Mouse (Mus musculus): ENCODE results near the gene Crlf1. TPM values are rescaled to one million over a fixed set of nuclear protein-coding genes. Genes with fewer than 3 reads are reported as not detected.
A peak's percentile ranks its signal among the peaks of the same experiment; 100 is the strongest.

The Crlf1 gene
- 6.3 and 6.9 TPM in 2 replicates for polyA plus RNA-seq (2014; fragmentation: Nextera tagmentation; extraction: Ambion mirVana)

GRCm38 (mm10) chr8:70492664-70493640, at the start of gene Crlf1:
Crlf1 (plus strand) TSS chr8:70493158.
- no peak within 1 kb of the TSS for H3K27ac ChIP-seq
- H3K4me1 ChIP-seq (replicated peaks; ENCODE audit: control insufficient read depth, insufficient read depth, low read length) = peaks cover 30% of the 10 kb centered on the region
- ATAC-seq (ENCODE audit: low FRiP score) (no peak), DNase-seq (ENCODE audit: low spot score) (no peak)
- peak within 1 kb of the TSS; percentile 52 for H3K4me2 ChIP-seq (replicated peaks)
- H3K4me3 ChIP-seq (replicated peaks; ENCODE audit: low read length) = peak within 1 kb of the TSS; percentile 30
- under 1% methylated on average over 80 of the region's 93 CpGs for WGBS
- H3K27me3 ChIP-seq (ENCODE audit: control insufficient read depth, insufficient read depth, low read length) = peaks cover 98% of the 10 kb centered on the region
- H3K9ac ChIP-seq = peak within 1 kb of the TSS; percentile 39
- no peaks in the 10 kb centered on the region for H3K9me3 ChIP-seq (ENCODE audit: control insufficient read depth, low read length)
- no peaks in the 10 kb centered on the region for H3K36me3 ChIP-seq (replicated peaks; ENCODE audit: control insufficient read depth, insufficient read depth)

GRCm38 (mm10) chr8:70443326-70443725, 49.6 kb upstream of the Crlf1 start:
- DNase-seq (ENCODE audit: low spot score) (no peak), ATAC-seq (ENCODE audit: low FRiP score) (no peak)
- H3K36me3 ChIP-seq (replicated peaks; ENCODE audit: control insufficient read depth, insufficient read depth) = no peaks in the 10 kb centered on the region
- H3K9me3 ChIP-seq (ENCODE audit: control insufficient read depth, low read length) = no peaks in the 10 kb centered on the region
- no peak overlapping the region for H3K27ac ChIP-seq
- H3K4me2 ChIP-seq (replicated peaks) = no peak overlapping the region
- 89% methylated on average over 4 of the region's 4 CpGs for WGBS
- H3K9ac ChIP-seq = no peak overlapping the region
- H3K4me1 ChIP-seq (replicated peaks; ENCODE audit: control insufficient read depth, insufficient read depth, low read length) = peaks cover 11% of the 10 kb centered on the region
- no peaks in the 10 kb centered on the region for H3K27me3 ChIP-seq (ENCODE audit: control insufficient read depth, insufficient read depth, low read length)
- no peak overlapping the region for H3K4me3 ChIP-seq (replicated peaks; ENCODE audit: low read length)

- Histone ChIP-seq H3K9ac (no peak overlapping the region), H3K27me3 (ENCODE audit: control insufficient read depth, insufficient read depth, low read length) (no peaks in the 10 kb centered on the region), H3K36me3 (replicated peaks; ENCODE audit: control insufficient read depth, insufficient read depth) (peaks cover 10% of the 10 kb centered on the region), H3K9me3 (ENCODE audit: control insufficient read depth, low read length) (no peaks in the 10 kb centered on the region), H3K4me3 (replicated peaks; ENCODE audit: low read length) (no peak overlapping the region), H3K4me2 (replicated peaks) (no peak overlapping the region), H3K4me1 (replicated peaks; ENCODE audit: control insufficient read depth, insufficient read depth, low read length) (no peaks in the 10 kb centered on the region), H3K27ac (no peak overlapping the region)
- 64% methylated on average over 1 of the region's 1 CpGs for WGBS
- DNase-seq (ENCODE audit: low spot score) = no peak
- ATAC-seq (ENCODE audit: low FRiP score) = no peak
Measured at GRCm38 (mm10) chr8:70445988-70446387, 47.0 kb upstream of the Crlf1 start.

- DNase-seq (ENCODE audit: low spot score) = peak; percentile 67
- H3K4me2 ChIP-seq (replicated peaks) = no peak overlapping the region
- ATAC-seq (ENCODE audit: low FRiP score) = peak; percentile 74
- H3K36me3 ChIP-seq (replicated peaks; ENCODE audit: control insufficient read depth, insufficient read depth) = peaks cover 28% of the 10 kb centered on the region
- H3K27ac ChIP-seq = no peak overlapping the region
- H3K27me3 ChIP-seq (ENCODE audit: control insufficient read depth, insufficient read depth, low read length) = no peaks in the 10 kb centered on the region
- no peak overlapping the region for H3K4me3 ChIP-seq (replicated peaks; ENCODE audit: low read length)
- H3K4me1 ChIP-seq (replicated peaks; ENCODE audit: control insufficient read depth, insufficient read depth, low read length) = no peaks in the 10 kb centered on the region
- H3K9me3 ChIP-seq (ENCODE audit: control insufficient read depth, low read length) = no peaks in the 10 kb centered on the region
- 63% methylated on average over 19 of the region's 19 CpGs for WGBS
- no peak overlapping the region for H3K9ac ChIP-seq
Measured at GRCm38 (mm10) chr8:70447639-70448420, 45.1 kb upstream of the Crlf1 start.

- 65% methylated on average over 52 of the region's 52 CpGs for WGBS
- ATAC-seq (ENCODE audit: low FRiP score) (no peak), DNase-seq (ENCODE audit: low spot score) (no peak)
Measured at GRCm38 (mm10) chr8:70452196-70452966, 40.6 kb upstream of the Crlf1 start.

GRCm38 (mm10) chr8:70453852-70454251, 39.1 kb upstream of the Crlf1 start:
- 89% methylated on average over 5 of the region's 5 CpGs for WGBS
- DNase-seq (ENCODE audit: low spot score) (no peak), ATAC-seq (ENCODE audit: low FRiP score) (no peak)
- H3K9ac ChIP-seq = no peak overlapping the region
- no peak overlapping the region for H3K4me2 ChIP-seq (replicated peaks)
- no peaks in the 10 kb centered on the region for H3K27me3 ChIP-seq (ENCODE audit: control insufficient read depth, insufficient read depth, low read length)
- H3K4me3 ChIP-seq (replicated peaks; ENCODE audit: low read length) = no peak overlapping the region
- H3K27ac ChIP-seq = no peak overlapping the region
- no peaks in the 10 kb centered on the region for H3K4me1 ChIP-seq (replicated peaks; ENCODE audit: control insufficient read depth, insufficient read depth, low read length)
- peaks cover 29% of the 10 kb centered on the region for H3K36me3 ChIP-seq (replicated peaks; ENCODE audit: control insufficient read depth, insufficient read depth)
- no peaks in the 10 kb centered on the region for H3K9me3 ChIP-seq (ENCODE audit: control insufficient read depth, low read length)

More at GRCm38 (mm10) chr8:70452196-70452966, 40.6 kb upstream of the Crlf1 start:
- Histone ChIP-seq H3K9me3 (ENCODE audit: control insufficient read depth, low read length) (no peaks in the 10 kb centered on the region), H3K4me3 (replicated peaks; ENCODE audit: low read length) (no peak overlapping the region), H3K4me2 (replicated peaks) (no peak overlapping the region), H3K36me3 (replicated peaks; ENCODE audit: control insufficient read depth, insufficient read depth) (peaks cover 29% of the 10 kb centered on the region), H3K27ac (no peak overlapping the region), H3K4me1 (replicated peaks; ENCODE audit: control insufficient read depth, insufficient read depth, low read length) (no peaks in the 10 kb centered on the region), H3K9ac (no peak overlapping the region), H3K27me3 (ENCODE audit: control insufficient read depth, insufficient read depth, low read length) (no peaks in the 10 kb centered on the region)

GRCm38 (mm10) chr8:70456996-70457395, 36.0 kb upstream of the Crlf1 start:
- no peak overlapping the region for H3K27ac ChIP-seq
- ATAC-seq (ENCODE audit: low FRiP score) (no peak), DNase-seq (ENCODE audit: low spot score) (no peak)
- H3K4me2 ChIP-seq (replicated peaks) = no peak overlapping the region
- no peaks in the 10 kb centered on the region for H3K27me3 ChIP-seq (ENCODE audit: control insufficient read depth, insufficient read depth, low read length)
- H3K9me3 ChIP-seq (ENCODE audit: control insufficient read depth, low read length) = no peaks in the 10 kb centered on the region
- H3K4me3 ChIP-seq (replicated peaks; ENCODE audit: low read length) = no peak overlapping the region
- peaks cover 10% of the 10 kb centered on the region for H3K36me3 ChIP-seq (replicated peaks; ENCODE audit: control insufficient read depth, insufficient read depth)
- WGBS = 100% methylated on average over 1 of the region's 1 CpGs
- H3K4me1 ChIP-seq (replicated peaks; ENCODE audit: control insufficient read depth, insufficient read depth, low read length) = no peaks in the 10 kb centered on the region
- H3K9ac ChIP-seq = no peak overlapping the region

- no peaks in the 10 kb centered on the region for H3K4me1 ChIP-seq (replicated peaks; ENCODE audit: control insufficient read depth, insufficient read depth, low read length)
- no peak for DNase-seq (ENCODE audit: low spot score)
- no peak overlapping the region for H3K4me3 ChIP-seq (replicated peaks; ENCODE audit: low read length)
- 0 out of 2 replicates have a peak, but pooled peaks cover under 1% of the 10 kb centered on the region for H3K36me3 ChIP-seq (replicated peaks; ENCODE audit: control insufficient read depth, insufficient read depth)
- no peaks in the 10 kb centered on the region for H3K27me3 ChIP-seq (ENCODE audit: control insufficient read depth, insufficient read depth, low read length)
- no peak for ATAC-seq (ENCODE audit: low FRiP score)
- H3K4me2 ChIP-seq (replicated peaks) = no peak overlapping the region
- 93% methylated on average over 6 of the region's 6 CpGs for whole genome bisulfite sequencing
- H3K27ac ChIP-seq = no peak overlapping the region
- no peaks in the 10 kb centered on the region for H3K9me3 ChIP-seq (ENCODE audit: control insufficient read depth, low read length)
- H3K9ac ChIP-seq = no peak overlapping the region
Measured at GRCm38 (mm10) chr8:70457882-70458281, 35.1 kb upstream of the Crlf1 start.

All from hindbrain, embryonic 14.5 days (tissue).